Mouse (Mus musculus): ENCODE results near the gene Olfr1324. TPM values are rescaled to one million over a fixed set of nuclear protein-coding genes. Genes with fewer than 3 reads are reported as not detected.

Olfr1324 gene
- not detected for polyA plus RNA-seq (2017; shearing (Covaris generic))

DNA sequence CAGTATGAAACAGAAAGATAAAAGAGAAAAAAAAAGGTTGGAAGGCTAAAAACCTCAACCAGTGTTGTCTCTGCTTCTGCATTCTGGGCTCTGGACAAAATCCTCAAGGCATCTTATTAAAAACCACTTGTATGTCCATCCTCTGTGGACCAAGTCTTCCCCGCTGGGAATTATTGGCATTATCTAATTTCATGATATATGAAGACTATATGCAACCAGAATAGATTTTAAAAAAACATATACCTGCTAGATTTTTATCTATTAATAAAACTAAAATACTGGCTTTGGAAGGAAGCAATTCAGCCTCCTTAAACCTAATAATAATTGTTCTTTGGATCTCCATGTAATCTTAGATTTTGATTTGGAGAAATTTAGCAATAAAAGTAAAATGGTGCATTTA lies at the start of gene Olfr1324:
TSS of gene Olfr1324 (minus strand) at position 101 of the 400 bp plus-strand sequence.

